Mouse (Mus musculus): Measurements from ENCODE around the gene Pkn1.

DNA sequence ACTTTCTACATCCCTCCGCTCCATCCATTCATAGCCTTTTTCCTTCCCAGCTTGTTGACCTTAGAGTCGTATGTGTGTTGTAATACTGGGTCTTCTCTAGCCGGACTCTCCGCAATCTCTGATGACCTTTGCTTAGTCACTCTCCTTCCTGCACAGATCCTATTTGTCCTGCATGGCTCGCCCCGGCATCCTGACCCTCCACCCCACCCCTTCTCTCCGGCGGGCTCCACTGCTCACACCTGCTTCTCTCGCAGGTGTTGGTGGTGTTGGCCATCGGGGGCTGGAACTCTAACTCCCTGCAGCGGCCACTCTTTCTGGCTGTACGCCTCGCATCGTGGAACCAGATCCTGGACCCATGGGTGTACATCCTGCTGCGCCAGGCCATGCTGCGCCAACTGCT, 30.0 kb downstream of the Pkn1 start:
- no peak for TF ChIP-seq TBP (IDR thresholded peaks at IDR 0.05; ENCODE audit: low read depth, low read length)
- TF ChIP-seq RCOR1 (IDR thresholded peaks at IDR 0.05; ENCODE audit: low read depth, low read length): no peak
- no peak for TF ChIP-seq TAL1 (IDR thresholded peaks at IDR 0.05; ENCODE audit: low read length)
- no peak for TF ChIP-seq CTCF (IDR thresholded peaks at IDR 0.05 in 2 of 3, conservative IDR thresholded peaks at IDR 0.05 in 1 of 3; ENCODE audit: control insufficient read depth in 1 of 3, insufficient read depth in 1 of 3, low read depth in 2 of 3, low read length in 3 of 3, poor library complexity in 1 of 3, severe bottlenecking in 1 of 3)
- TF ChIP-seq ZC3H11A (IDR thresholded peaks at IDR 0.05; ENCODE audit: low read depth, low read length): no peak
- no peak for TF ChIP-seq USF2 (IDR thresholded peaks at IDR 0.05; ENCODE audit: borderline replicate concordance in 1 of 2, insufficient read depth in 1 of 2, low read depth in 1 of 2, low read length in 2 of 2)
- no peak for TF ChIP-seq MAX (IDR thresholded peaks at IDR 0.05; ENCODE audit: low read length)
- TF ChIP-seq POLR2AphosphoS2 (IDR thresholded peaks at IDR 0.05; ENCODE audit: low read length): no peak
- no peak for TF ChIP-seq GATA1 (IDR thresholded peaks at IDR 0.05; ENCODE audit: low read depth, low read length)
- no peak for TF ChIP-seq POLR2A (IDR thresholded peaks at IDR 0.05; ENCODE audit: control insufficient read depth in 1 of 2, insufficient read depth in 1 of 2, low read depth in 1 of 2, low read length in 2 of 2, poor library complexity in 1 of 2)
- no peak for TF ChIP-seq EP300 (IDR thresholded peaks at IDR 0.05; ENCODE audit: low read depth in 1 of 2, low read length in 2 of 2)
